Mouse (Mus musculus): ENCODE results near the gene Mboat7. TPM values are rescaled to one million over a fixed set of nuclear protein-coding genes. Genes with fewer than 3 reads are reported as not detected.

Gene Mboat7
- total and polyA plus RNA-seq, 3 experiments: 18.4 to 41.2 (median 21.7) TPM

GRCm38 (mm10) chr7:3665215-3666114 lies 27.9 kb downstream of the Mboat7 start, which contains the start of gene Leng1:
TSS of gene Leng1 (minus strand) at chr7:3665840.
- Histone ChIP-seq H3K36me3 (replicated peaks in 1 of 2; ENCODE audit: control insufficient read depth in 1 of 2, insufficient read depth in 1 of 2, low read length in 1 of 2) (peaks cover 17 to 39% of the 10 kb centered on the region in 2 experiments), H3K79me2 (replicated peaks; ENCODE audit: control insufficient read depth, extremely low read depth, insufficient read depth, poor library complexity, severe bottlenecking) (peaks cover 13% of the 10 kb centered on the region; the same call in 1 of the 2 replicates), H3K4me2 (ENCODE audit: insufficient read depth, low read depth, poor library complexity, severe bottlenecking) (peak within 1 kb of the TSS; percentile 91), H3K9me3 (replicated peaks; ENCODE audit: low read length) (no peaks in the 10 kb centered on the region), H3K27me3 (replicated peaks) (no peaks in the 10 kb centered on the region), H3K9ac (ENCODE audit: insufficient read depth, low read depth) (peak within 1 kb of the TSS; percentile 80), H3K4me1 (ENCODE audit: control insufficient read depth in 1 of 2, insufficient read depth in 2 of 2) (peaks cover 0 to 25% of the 10 kb centered on the region in 2 experiments; a peak in 2 of 4 replicates), H3K4me3 (replicated peaks in 1 of 3; ENCODE audit: low read depth in 2 of 3, low read length in 2 of 3, poor library complexity in 1 of 3) (peak within 1 kb of the TSS; percentile 79 to 96 (median 93)), H3K27ac (ENCODE audit: insufficient read depth, low read depth) (peak within 1 kb of the TSS; percentile 35; the same call in 1 of the 2 replicates)
- TF ChIP-seq MXI1 (IDR thresholded peaks at IDR 0.05; ENCODE audit: low read depth, low read length) (peak; percentile 60), ELF1 (IDR thresholded peaks at IDR 0.05; ENCODE audit: low read depth, low read length) (peak; percentile 71), POLR2AphosphoS2 (IDR thresholded peaks at IDR 0.05; ENCODE audit: low read depth, low read length) (peak; percentile 94), MEF2A (IDR thresholded peaks at IDR 0.05; ENCODE audit: borderline replicate concordance, low read depth, low read length) (0 out of 2 replicates have a peak, but pooled peaks have one; percentile 24), MYC (IDR thresholded peaks at IDR 0.05; ENCODE audit: low read depth, low read length) (0 out of 2 replicates have a peak, but pooled peaks have one; percentile 22), IRF4 (IDR thresholded peaks at IDR 0.05; ENCODE audit: low read depth, low read length) (no peak), NRF1 (IDR thresholded peaks at IDR 0.05; ENCODE audit: low read depth, low read length) (peak; percentile 52; the same call in 1 of the 2 replicates), ETS1 (conservative IDR thresholded peaks at IDR 0.05; ENCODE audit: low read depth, low read length) (no peak), ZC3H11A (IDR thresholded peaks at IDR 0.05; ENCODE audit: low read depth, low read length) (no peak), CTCF (conservative IDR thresholded peaks at IDR 0.05 in 1 of 2, IDR thresholded peaks at IDR 0.05 in 1 of 2; ENCODE audit: low read depth in 2 of 2, low read length in 2 of 2) (no peak), HCFC1 (IDR thresholded peaks at IDR 0.05; ENCODE audit: low read depth, low read length) (peak; percentile 72), RCOR1 (conservative IDR thresholded peaks at IDR 0.05; ENCODE audit: low read depth, low read length) (no peak), CHD2 (IDR thresholded peaks at IDR 0.05; ENCODE audit: low read length) (peak; percentile 92), GABPA (IDR thresholded peaks at IDR 0.05; ENCODE audit: insufficient replicate concordance, low read depth, low read length) (no peak), ZKSCAN1 (IDR thresholded peaks at IDR 0.05; ENCODE audit: borderline replicate concordance, low read depth, low read length) (no peak), USF1 (IDR thresholded peaks at IDR 0.05; ENCODE audit: low read depth, low read length) (no peak), JUND (conservative IDR thresholded peaks at IDR 0.05; ENCODE audit: low read depth, low read length) (no peak), MAZ (IDR thresholded peaks at IDR 0.05; ENCODE audit: low read depth, low read length) (no peak; the same call in 1 of the 2 replicates), SIN3A (IDR thresholded peaks at IDR 0.05; ENCODE audit: low read length) (peak; percentile 83), EP300 (IDR thresholded peaks at IDR 0.05; ENCODE audit: low read length) (no peak), UBTF (IDR thresholded peaks at IDR 0.05; ENCODE audit: low read depth, low read length) (0 out of 2 replicates have a peak, but pooled peaks have one; percentile 54), TCF12 (IDR thresholded peaks at IDR 0.05; ENCODE audit: low read depth, low read length) (peak; percentile 64; the same call in 1 of the 2 replicates), RAD21 (IDR thresholded peaks at IDR 0.05; ENCODE audit: low read depth, low read length) (no peak), POLR2A (IDR thresholded peaks at IDR 0.05; ENCODE audit: low read depth, low read length) (peak; percentile 86), KAT2A (IDR thresholded peaks at IDR 0.05; ENCODE audit: insufficient replicate concordance, low read length) (no peak), JUN (IDR thresholded peaks at IDR 0.05; ENCODE audit: insufficient read depth, low read depth, low read length) (no peak), BHLHE40 (IDR thresholded peaks at IDR 0.05; ENCODE audit: low read depth, low read length) (peak; percentile 68), USF2 (conservative IDR thresholded peaks at IDR 0.05; ENCODE audit: low read depth, low read length) (no peak), ZNF384 (IDR thresholded peaks at IDR 0.05; ENCODE audit: low read depth, low read length) (no peak), TBP (conservative IDR thresholded peaks at IDR 0.05; ENCODE audit: low read depth, low read length) (peak; percentile 89), ZMIZ1 (IDR thresholded peaks at IDR 0.05; ENCODE audit: low read depth, low read length) (peak; percentile 81; the same call in 1 of the 2 replicates), PAX5 (IDR thresholded peaks at IDR 0.05; ENCODE audit: low read length) (no peak), E2F4 (IDR thresholded peaks at IDR 0.05; ENCODE audit: insufficient replicate concordance, low read depth, low read length) (no peak), SMC3 (IDR thresholded peaks at IDR 0.05; ENCODE audit: low read depth, low read length) (no peak), CHD1 (IDR thresholded peaks at IDR 0.05; ENCODE audit: low read depth, low read length) (no peak), MAFK (IDR thresholded peaks at IDR 0.05; ENCODE audit: insufficient replicate concordance, low read length) (no peak), MAX (IDR thresholded peaks at IDR 0.05; ENCODE audit: low read length) (no peak), NELFE (IDR thresholded peaks at IDR 0.05; ENCODE audit: low read depth, low read length) (peak; percentile 79; the same call in 1 of the 2 replicates)
- in situ Hi-C loops (cut with MboI; ENCODE audit: low pct_ligation_motif_present, low pct_unique_long_range_greater_than_20kb, low sequenced_read_pairs): no loop called here
- DNase-seq (ENCODE audit: extremely low read depth): peak; percentile 98
- dilution Hi-C loops (cut with MboI; ENCODE audit: extremely low pct_ligation_motif_present, extremely low pct_unique_long_range_greater_than_20kb, low sequenced_read_pairs): no loop called here
